Mouse (Mus musculus): ENCODE data around the gene Mamstr.

Gene Mamstr

DNA sequence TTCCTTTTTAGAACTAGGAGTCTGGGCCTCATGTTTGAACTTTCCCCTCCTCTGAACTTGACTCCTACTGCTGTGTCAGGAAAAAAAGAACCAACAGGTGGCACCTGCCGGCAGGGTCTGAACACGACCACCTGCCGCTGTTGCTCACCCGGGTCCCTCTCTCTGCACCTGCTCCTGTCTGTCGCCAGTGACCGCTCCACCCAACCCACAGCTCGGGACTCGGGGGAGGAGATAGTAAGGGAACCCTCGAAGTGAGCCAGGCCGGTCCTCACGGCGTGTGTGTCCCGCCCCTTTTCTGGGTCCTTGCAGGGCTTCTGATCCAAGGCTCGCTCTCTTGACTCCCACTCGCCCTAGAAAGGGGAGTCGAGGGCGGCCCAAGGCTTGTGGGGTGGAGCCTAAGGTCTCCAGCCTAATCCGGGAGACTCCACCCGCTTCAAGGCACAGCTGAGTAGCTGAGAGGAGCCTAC, at the start of gene Mamstr:
Gene Mamstr, plus strand, starts transcription at position 417 of the 467 bp plus-strand sequence.
- DNase-seq (ENCODE audit: low read depth, low spot score): no peak

GRCm38 (mm10) chr7:45590874-45591273, 48.9 kb upstream of the Mamstr start:
- DNase-seq (ENCODE audit: low read depth, low spot score): no peak

DNA sequence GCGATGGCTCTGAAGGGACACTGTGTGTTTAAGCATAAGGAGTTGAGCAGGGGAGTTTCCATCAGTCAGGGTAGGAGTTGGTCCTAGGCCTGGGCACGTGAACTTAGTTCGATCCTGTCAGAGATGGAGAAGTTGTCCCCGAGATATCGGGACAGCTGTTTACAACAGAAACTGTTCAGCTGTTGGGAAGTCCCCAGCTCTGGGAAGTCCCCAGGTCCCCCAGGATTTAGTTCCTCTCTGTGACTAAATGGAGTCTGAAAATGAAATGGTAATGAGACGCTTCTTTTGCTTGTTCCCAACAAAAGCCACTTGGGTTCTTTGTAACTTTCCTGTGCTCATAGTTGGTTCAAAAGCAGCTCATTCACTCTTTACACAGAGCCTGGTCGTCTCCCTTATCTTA, 47.9 kb upstream of the Mamstr start:
- DNase-seq (ENCODE audit: low read depth, low spot score): no peak

- no peak for DNase-seq (ENCODE audit: low read depth, low spot score)
These were observed 46.5 kb upstream of the Mamstr start for GRCm38 (mm10) chr7:45593118-45593815.

DNA sequence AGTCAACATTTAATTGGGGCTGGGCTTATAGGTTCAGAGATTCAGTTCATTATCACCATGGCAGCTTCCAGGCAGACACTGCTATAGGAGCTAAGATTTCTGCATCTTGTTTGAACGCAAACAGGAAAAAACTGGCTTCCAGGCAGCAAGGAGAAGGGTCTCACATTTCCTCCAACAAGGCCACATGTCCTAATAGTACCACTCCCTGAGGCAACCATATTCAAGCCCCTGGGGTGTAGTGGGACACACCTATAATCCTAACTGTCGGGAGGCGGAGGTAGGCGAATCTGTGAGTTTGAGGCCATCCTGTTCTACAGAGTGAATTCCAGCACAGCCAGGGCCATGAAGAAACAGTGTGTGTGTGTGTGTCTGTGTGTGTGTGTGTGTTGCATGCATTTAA, 44.6 kb upstream of the Mamstr start:
- no peak for DNase-seq (ENCODE audit: low read depth, low spot score)

DNA sequence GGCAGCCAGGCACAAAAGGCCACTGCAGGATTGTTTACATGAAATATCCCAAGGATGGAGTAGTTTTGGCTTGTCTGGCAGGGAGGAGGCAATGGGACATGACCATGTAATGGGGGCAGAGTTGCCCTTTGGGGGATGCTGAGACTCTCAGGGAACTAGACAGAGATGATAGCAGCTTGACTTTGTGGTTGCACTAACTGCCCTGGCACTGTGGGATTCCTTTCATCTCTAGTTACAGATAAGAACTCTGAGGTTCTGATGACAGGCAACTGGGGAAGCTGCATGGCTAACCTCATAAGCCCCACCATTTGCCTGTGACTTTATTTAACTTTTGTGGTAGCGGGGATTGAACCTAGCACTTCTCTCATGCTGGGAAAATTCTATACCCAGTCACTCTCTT, 43.7 kb upstream of the Mamstr start:
- DNase-seq (ENCODE audit: low read depth, low spot score): no peak

DNA sequence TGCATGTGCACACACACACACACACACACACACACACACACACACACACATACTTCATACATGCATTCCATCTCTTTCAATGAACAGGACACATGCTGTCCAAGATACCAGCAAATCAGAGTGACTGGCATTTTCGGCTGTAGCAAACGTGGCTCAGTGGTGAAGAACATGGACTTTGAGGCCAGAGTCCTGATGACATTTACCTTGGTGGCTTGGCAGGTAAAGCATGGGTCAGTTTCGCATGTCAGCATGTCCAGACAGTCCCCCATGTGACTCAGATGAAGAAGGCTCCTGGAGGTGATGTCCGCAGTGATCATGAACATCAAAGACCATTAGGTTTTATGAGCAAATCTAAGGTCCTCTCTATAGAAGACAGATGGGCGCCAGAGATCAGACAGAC, 42.8 kb upstream of the Mamstr start:
- no peak for DNase-seq (ENCODE audit: low read depth, low spot score)

- DNase-seq (ENCODE audit: low read depth, low spot score): no peak
These were observed 42.2 kb upstream of the Mamstr start for GRCm38 (mm10) chr7:45597527-45597926.

- no peak for DNase-seq (ENCODE audit: low read depth, low spot score)
These were observed 40.6 kb upstream of the Mamstr start for GRCm38 (mm10) chr7:45598960-45599879.

DNA sequence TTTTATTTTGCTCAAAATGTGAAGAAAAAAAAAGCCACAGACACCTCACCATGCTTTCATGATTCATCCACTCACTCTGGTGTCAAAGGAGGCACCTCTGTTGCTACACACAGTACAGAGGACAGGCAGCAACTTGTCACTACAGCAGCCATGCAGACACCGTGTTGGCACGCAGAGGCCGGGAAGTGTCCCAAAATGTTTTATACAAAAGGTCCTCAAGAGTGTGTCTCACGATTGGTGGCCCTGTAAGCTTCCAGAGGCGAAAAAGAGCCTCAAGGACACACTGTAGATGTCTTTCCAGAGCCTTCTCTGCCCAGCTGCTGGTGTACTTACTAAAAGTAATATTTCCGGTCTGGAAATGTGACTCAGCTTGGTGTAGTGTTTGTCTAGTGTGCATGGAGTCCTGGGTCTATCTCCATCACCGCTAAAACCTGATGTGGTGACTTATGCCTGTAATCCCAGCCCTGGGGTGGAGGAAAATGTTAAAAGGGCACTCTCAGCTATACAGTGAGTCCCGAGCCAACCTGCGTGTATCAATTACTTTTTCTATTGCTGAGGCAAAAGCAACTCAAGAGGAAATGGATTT, 34.0 kb upstream of the Mamstr start:
- no peak for DNase-seq (ENCODE audit: low read depth, low spot score)

- DNase-seq (ENCODE audit: low read depth, low spot score): no peak
These were observed 30.3 kb upstream of the Mamstr start for GRCm38 (mm10) chr7:45609511-45609910.

- DNase-seq (ENCODE audit: low read depth, low spot score): no peak
These were observed 23.5 kb upstream of the Mamstr start for GRCm38 (mm10) chr7:45616277-45616676.

- DNase-seq (ENCODE audit: low read depth, low spot score): no peak
These were observed 22.6 kb upstream of the Mamstr start, which contains the start of gene Fut1 for GRCm38 (mm10) chr7:45617042-45617695. TSS of gene Fut1 (plus strand) at chr7:45617289.

DNA sequence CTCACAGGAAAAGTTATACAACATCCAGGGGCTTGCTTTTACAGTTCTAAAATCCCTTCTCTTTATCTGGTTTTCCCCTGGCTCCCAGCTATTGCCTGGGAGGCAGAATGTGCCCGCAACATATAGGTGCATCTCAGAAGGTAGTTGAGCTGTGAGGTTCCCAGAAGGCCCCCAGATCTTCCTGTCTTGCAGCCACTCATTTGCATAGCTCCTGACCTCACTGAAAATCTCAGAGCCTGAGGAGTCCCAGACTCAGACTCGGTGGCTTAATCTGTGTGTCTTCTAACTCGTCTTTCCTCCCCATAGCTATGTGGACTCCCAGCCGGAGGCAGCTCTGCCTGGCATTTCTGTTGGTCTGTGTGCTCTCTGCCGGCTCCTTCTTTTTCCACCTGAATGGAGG, 21.5 kb upstream of the Mamstr start:
- DNase-seq (ENCODE audit: low read depth, low spot score): no peak

DNA sequence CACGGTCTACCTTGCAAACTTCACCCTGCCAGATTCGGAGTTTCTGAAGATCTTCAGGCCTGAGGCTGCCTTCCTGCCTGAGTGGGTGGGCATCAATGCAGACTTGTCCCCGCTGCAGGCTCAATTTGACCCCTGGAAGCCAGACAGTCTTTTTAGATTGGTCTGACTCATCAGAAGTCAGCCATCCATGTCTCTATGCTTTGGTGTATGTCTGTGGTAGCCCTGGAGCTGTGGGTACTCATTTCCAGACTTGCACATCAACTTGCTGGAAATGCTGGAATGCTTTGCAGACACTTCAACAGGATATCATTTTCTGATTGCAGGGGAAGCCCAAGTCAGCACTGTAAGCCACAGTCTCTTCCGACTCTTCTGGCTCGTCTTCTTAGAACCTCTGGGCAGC, 20.2 kb upstream of the Mamstr start:
- no peak for DNase-seq (ENCODE audit: low read depth, low spot score)

DNA sequence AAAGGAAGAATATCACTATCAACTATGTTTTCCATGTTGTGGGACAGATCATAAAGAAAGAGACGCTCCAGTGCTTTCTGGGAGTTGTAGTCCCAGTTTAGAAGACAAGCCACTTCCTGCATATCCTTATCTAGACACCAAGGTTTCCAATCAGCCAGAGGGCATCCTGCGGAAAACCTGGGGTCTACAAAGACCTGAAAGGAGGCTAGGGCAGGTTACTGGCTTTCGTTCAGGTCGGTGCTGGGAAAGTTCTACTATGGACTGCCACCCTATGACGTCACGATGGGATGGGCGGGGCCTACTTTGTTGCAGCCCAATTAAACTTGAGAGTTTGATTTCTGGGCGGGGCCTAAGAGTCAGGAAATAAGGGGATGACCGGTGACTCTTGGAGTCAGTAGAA, 18.3 kb upstream of the Mamstr start, which contains the start of gene Izumo1:
Gene Izumo1, plus strand, starts transcription at position 369 of the 400 bp plus-strand sequence.
- no peak for DNase-seq (ENCODE audit: low read depth, low spot score)

GRCm38 (mm10) chr7:45623507-45623906, 16.3 kb upstream of the Mamstr start:
- no peak for DNase-seq (ENCODE audit: low read depth, low spot score)

GRCm38 (mm10) chr7:45624718-45625117, 15.1 kb upstream of the Mamstr start:
- no peak for DNase-seq (ENCODE audit: low read depth, low spot score)

GRCm38 (mm10) chr7:45625481-45625880, 14.3 kb upstream of the Mamstr start:
- no peak for DNase-seq (ENCODE audit: low read depth, low spot score)

- DNase-seq (ENCODE audit: low read depth, low spot score): no peak
These were observed 13.2 kb upstream of the Mamstr start for GRCm38 (mm10) chr7:45626571-45627076.

DNA sequence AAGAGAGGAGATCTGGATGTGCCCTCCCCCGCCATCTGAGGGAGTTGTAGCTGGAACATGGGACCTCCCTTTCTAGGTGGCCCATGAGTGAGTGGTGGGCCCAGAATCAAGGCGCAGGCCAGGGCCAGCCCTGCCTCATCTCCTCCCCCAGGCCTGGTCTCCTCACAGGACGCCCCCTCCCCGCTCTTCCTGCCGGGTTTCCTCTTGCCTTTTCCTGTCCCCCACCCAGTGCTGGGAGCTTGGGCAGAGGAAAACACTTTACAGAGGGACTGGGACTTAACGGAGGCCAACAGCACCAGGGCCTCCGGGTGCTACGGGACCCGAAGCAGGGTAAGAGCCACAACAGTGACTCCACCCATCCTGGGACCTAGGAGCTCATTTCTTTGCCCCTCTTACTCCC, 12.5 kb upstream of the Mamstr start, which contains the start of gene Rasip1:
Gene Rasip1, plus strand, starts transcription at position 228 of the 400 bp plus-strand sequence.
- no peak for DNase-seq (ENCODE audit: low read depth, low spot score)
